Mouse (Mus musculus): Measurements from ENCODE around the gene Podn. TPM values are rescaled to one million over a fixed set of nuclear protein-coding genes. Genes with fewer than 3 reads are reported as not detected.
A peak's percentile ranks its signal among the peaks of the same experiment; 100 is the strongest.

The Podn gene
- polyA plus RNA-seq, 1 experiment from 2014 or later = 0.19 TPM

- H3K4me1 ChIP-seq (ENCODE audit: control insufficient read depth, insufficient read depth, low read length) = 0 out of 2 replicates have a peak, but pooled peaks cover 2% of the 10 kb centered on the region
- WGBS = 2% methylated on average over 6 of the region's 6 CpGs
- no peaks in the 10 kb centered on the region for H3K27me3 ChIP-seq (replicated peaks; ENCODE audit: control insufficient read depth, insufficient read depth, low read length)
- DNase-seq (ENCODE audit: low spot score) (peak; percentile 34), ATAC-seq (no peak)
- H3K9ac ChIP-seq (ENCODE audit: low read length) = no peak overlapping the region
- H3K4me2 ChIP-seq (ENCODE audit: low read length) = no peak overlapping the region
- no peak overlapping the region for H3K27ac ChIP-seq (ENCODE audit: low read depth, low read length)
- H3K9me3 ChIP-seq (replicated peaks; ENCODE audit: control insufficient read depth, low read length) = no peaks in the 10 kb centered on the region
- no peak overlapping the region for H3K4me3 ChIP-seq (ENCODE audit: low read depth, low read length)
- H3K36me3 ChIP-seq (ENCODE audit: control insufficient read depth, insufficient read depth, low read length) = no peaks in the 10 kb centered on the region
Observed at GRCm38 (mm10) chr4:107991879-107992278, 104.4 kb downstream of the Podn start.

- H3K27me3 ChIP-seq (replicated peaks; ENCODE audit: control insufficient read depth, insufficient read depth, low read length) = no peaks in the 10 kb centered on the region
- H3K27ac ChIP-seq (ENCODE audit: low read depth, low read length) = no peak overlapping the region
- no peak for ATAC-seq
- no peaks in the 10 kb centered on the region for H3K36me3 ChIP-seq (ENCODE audit: control insufficient read depth, insufficient read depth, low read length)
- no peak for DNase-seq (ENCODE audit: low spot score)
- WGBS = 64% methylated on average over 5 of the region's 5 CpGs
- no peak overlapping the region for H3K4me2 ChIP-seq (ENCODE audit: low read length)
- H3K4me1 ChIP-seq (ENCODE audit: control insufficient read depth, insufficient read depth, low read length) = 0 out of 2 replicates have a peak, but pooled peaks cover 2% of the 10 kb centered on the region
- H3K9me3 ChIP-seq (replicated peaks; ENCODE audit: control insufficient read depth, low read length) = no peaks in the 10 kb centered on the region
- no peak overlapping the region for H3K9ac ChIP-seq (ENCODE audit: low read length)
- H3K4me3 ChIP-seq (ENCODE audit: low read depth, low read length) = no peak overlapping the region
Observed at GRCm38 (mm10) chr4:107990818-107991217, 105.4 kb downstream of the Podn start.

GRCm38 (mm10) chr4:107988931-107989330 is 107.3 kb downstream of the Podn start:
- Histone ChIP-seq H3K27me3 (replicated peaks; ENCODE audit: control insufficient read depth, insufficient read depth, low read length) (no peaks in the 10 kb centered on the region), H3K9me3 (replicated peaks; ENCODE audit: control insufficient read depth, low read length) (no peaks in the 10 kb centered on the region), H3K9ac (ENCODE audit: low read length) (no peak overlapping the region), H3K4me2 (ENCODE audit: low read length) (no peak overlapping the region), H3K36me3 (ENCODE audit: control insufficient read depth, insufficient read depth, low read length) (no peaks in the 10 kb centered on the region), H3K4me3 (ENCODE audit: low read depth, low read length) (no peak overlapping the region), H3K4me1 (ENCODE audit: control insufficient read depth, insufficient read depth, low read length) (0 out of 2 replicates have a peak, but pooled peaks cover 2% of the 10 kb centered on the region), H3K27ac (ENCODE audit: low read depth, low read length) (no peak overlapping the region)
- no peak for ATAC-seq
- WGBS = 80% methylated on average over 8 of the region's 8 CpGs
- DNase-seq (ENCODE audit: low spot score) = no peak

- WGBS = 90% methylated on average over 11 of the region's 11 CpGs
- no peaks in the 10 kb centered on the region for H3K9me3 ChIP-seq (replicated peaks; ENCODE audit: control insufficient read depth, low read length)
- no peak overlapping the region for H3K4me3 ChIP-seq (ENCODE audit: low read depth, low read length)
- H3K4me2 ChIP-seq (ENCODE audit: low read length) = no peak overlapping the region
- ATAC-seq (no peak), DNase-seq (ENCODE audit: low spot score) (no peak)
- H3K9ac ChIP-seq (ENCODE audit: low read length) = no peak overlapping the region
- 0 out of 2 replicates have a peak, but pooled peaks cover 2% of the 10 kb centered on the region for H3K4me1 ChIP-seq (ENCODE audit: control insufficient read depth, insufficient read depth, low read length)
- H3K27ac ChIP-seq (ENCODE audit: low read depth, low read length) = no peak overlapping the region
- no peaks in the 10 kb centered on the region for H3K36me3 ChIP-seq (ENCODE audit: control insufficient read depth, insufficient read depth, low read length)
- no peaks in the 10 kb centered on the region for H3K27me3 ChIP-seq (replicated peaks; ENCODE audit: control insufficient read depth, insufficient read depth, low read length)
Observed at GRCm38 (mm10) chr4:107986386-107987168, 109.7 kb downstream of the Podn start.

GRCm38 (mm10) chr4:107985812-107986211 is 110.4 kb downstream of the Podn start:
- Histone ChIP-seq H3K27ac (ENCODE audit: low read depth, low read length) (no peak overlapping the region), H3K4me2 (ENCODE audit: low read length) (no peak overlapping the region), H3K4me3 (ENCODE audit: low read depth, low read length) (no peak overlapping the region), H3K9ac (ENCODE audit: low read length) (no peak overlapping the region), H3K4me1 (ENCODE audit: control insufficient read depth, insufficient read depth, low read length) (no peaks in the 10 kb centered on the region), H3K27me3 (replicated peaks; ENCODE audit: control insufficient read depth, insufficient read depth, low read length) (no peaks in the 10 kb centered on the region), H3K36me3 (ENCODE audit: control insufficient read depth, insufficient read depth, low read length) (no peaks in the 10 kb centered on the region), H3K9me3 (replicated peaks; ENCODE audit: control insufficient read depth, low read length) (no peaks in the 10 kb centered on the region)
- ATAC-seq = no peak
- 69% methylated on average over 5 of the region's 5 CpGs for WGBS
- peak; percentile 33 for DNase-seq (ENCODE audit: low spot score)

GRCm38 (mm10) chr4:107984282-107984981 is 111.8 kb downstream of the Podn start:
- Histone ChIP-seq H3K4me2 (ENCODE audit: low read length) (no peak overlapping the region), H3K36me3 (ENCODE audit: control insufficient read depth, insufficient read depth, low read length) (no peaks in the 10 kb centered on the region), H3K9me3 (replicated peaks; ENCODE audit: control insufficient read depth, low read length) (no peaks in the 10 kb centered on the region), H3K27ac (ENCODE audit: low read depth, low read length) (0 out of 2 replicates have a peak overlapping the region, but pooled peaks have one; percentile 39), H3K4me3 (ENCODE audit: low read depth, low read length) (no peak overlapping the region), H3K27me3 (replicated peaks; ENCODE audit: control insufficient read depth, insufficient read depth, low read length) (no peaks in the 10 kb centered on the region), H3K9ac (ENCODE audit: low read length) (no peak overlapping the region), H3K4me1 (ENCODE audit: control insufficient read depth, insufficient read depth, low read length) (no peaks in the 10 kb centered on the region)
- DNase-seq (ENCODE audit: low spot score) = peak; percentile 55
- 72% methylated on average over 7 of the region's 7 CpGs for WGBS
- no peak for ATAC-seq

- no peak overlapping the region for H3K9ac ChIP-seq (ENCODE audit: low read length)
- no peak overlapping the region for H3K4me2 ChIP-seq (ENCODE audit: low read length)
- ATAC-seq = no peak
Observed at GRCm38 (mm10) chr4:107983717-107984116, 112.5 kb downstream of the Podn start.

GRCm38 (mm10) chr4:107980002-107980600 is 116.1 kb downstream of the Podn start:
- DNase-seq (ENCODE audit: low spot score) = no peak
- Histone ChIP-seq H3K9me3 (replicated peaks; ENCODE audit: control insufficient read depth, low read length) (no peaks in the 10 kb centered on the region), H3K27me3 (replicated peaks; ENCODE audit: control insufficient read depth, insufficient read depth, low read length) (no peaks in the 10 kb centered on the region), H3K9ac (ENCODE audit: low read length) (no peak overlapping the region), H3K36me3 (ENCODE audit: control insufficient read depth, insufficient read depth, low read length) (no peaks in the 10 kb centered on the region), H3K4me3 (ENCODE audit: low read depth, low read length) (no peak overlapping the region), H3K27ac (ENCODE audit: low read depth, low read length) (peak overlapping the region; percentile 33; the same call in 1 of the 2 replicates), H3K4me1 (ENCODE audit: control insufficient read depth, insufficient read depth, low read length) (no peaks in the 10 kb centered on the region), H3K4me2 (ENCODE audit: low read length) (no peak overlapping the region)
- ATAC-seq = no peak
- 63% methylated on average over 6 of the region's 6 CpGs for WGBS

More at GRCm38 (mm10) chr4:107983717-107984116, 112.5 kb downstream of the Podn start:
- Histone ChIP-seq H3K9me3 (replicated peaks; ENCODE audit: control insufficient read depth, low read length) (no peaks in the 10 kb centered on the region), H3K4me1 (ENCODE audit: control insufficient read depth, insufficient read depth, low read length) (no peaks in the 10 kb centered on the region), H3K27me3 (replicated peaks; ENCODE audit: control insufficient read depth, insufficient read depth, low read length) (no peaks in the 10 kb centered on the region), H3K27ac (ENCODE audit: low read depth, low read length) (no peak overlapping the region), H3K36me3 (ENCODE audit: control insufficient read depth, insufficient read depth, low read length) (no peaks in the 10 kb centered on the region), H3K4me3 (ENCODE audit: low read depth, low read length) (no peak overlapping the region)
- DNase-seq (ENCODE audit: low spot score) = no peak
- 88% methylated on average over 1 of the region's 1 CpGs for WGBS

Measured in forebrain, embryonic 14.5 days (tissue).